Mouse (Mus musculus): ENCODE data around the gene Ovol1. TPM values are rescaled to one million over a fixed set of nuclear protein-coding genes. Genes with fewer than 3 reads are reported as not detected.
A peak's percentile ranks its signal among the peaks of the same experiment; 100 is the strongest.

Gene Ovol1
- total RNA-seq, 2 experiments from 2014 or later, result not detected

DNA sequence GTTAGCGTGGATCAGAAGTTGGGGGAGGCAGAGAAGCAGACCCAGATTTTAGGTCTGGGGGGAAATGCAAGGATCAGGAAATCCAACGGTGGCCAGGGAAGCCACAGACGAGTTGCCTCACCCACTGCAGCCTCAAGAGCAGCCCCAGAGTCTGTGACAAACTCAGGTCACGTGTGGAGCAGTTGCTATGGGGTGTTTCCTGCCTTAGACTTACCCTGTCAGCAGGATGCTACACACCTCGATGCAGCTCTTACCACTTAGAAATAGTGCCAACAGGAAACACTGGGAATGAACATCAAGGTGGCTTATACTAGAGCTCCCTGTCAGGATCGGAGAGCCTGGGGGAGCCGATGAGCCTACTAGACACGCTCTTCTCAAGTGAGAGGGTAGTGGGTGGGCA, 27.9 kb downstream of the Ovol1 start:
- intact Hi-C loops (cut with DNase I), result no loop called here
- no peak for DNase-seq

DNA sequence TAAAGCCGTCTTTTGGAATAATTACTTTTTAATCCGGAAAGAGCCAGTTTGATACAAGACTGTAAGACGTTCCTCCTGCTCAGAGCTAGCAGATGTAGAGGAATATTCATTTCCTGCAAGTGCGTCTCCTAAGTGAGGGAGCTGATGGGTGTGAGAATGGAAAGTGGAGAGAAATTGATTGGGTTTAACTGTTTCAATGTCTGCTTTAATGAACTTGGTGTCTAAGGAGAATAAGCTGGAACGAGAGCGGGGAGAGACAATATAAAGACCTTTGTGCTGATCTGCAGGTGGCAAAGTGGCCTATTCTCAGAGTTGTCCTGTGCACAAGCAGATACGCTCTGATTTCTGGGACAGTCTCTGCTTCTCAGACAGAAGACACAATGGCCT, 30.3 kb downstream of the Ovol1 start:
- intact Hi-C loops (cut with DNase I), result no loop called here
- no peak for DNase-seq

DNA sequence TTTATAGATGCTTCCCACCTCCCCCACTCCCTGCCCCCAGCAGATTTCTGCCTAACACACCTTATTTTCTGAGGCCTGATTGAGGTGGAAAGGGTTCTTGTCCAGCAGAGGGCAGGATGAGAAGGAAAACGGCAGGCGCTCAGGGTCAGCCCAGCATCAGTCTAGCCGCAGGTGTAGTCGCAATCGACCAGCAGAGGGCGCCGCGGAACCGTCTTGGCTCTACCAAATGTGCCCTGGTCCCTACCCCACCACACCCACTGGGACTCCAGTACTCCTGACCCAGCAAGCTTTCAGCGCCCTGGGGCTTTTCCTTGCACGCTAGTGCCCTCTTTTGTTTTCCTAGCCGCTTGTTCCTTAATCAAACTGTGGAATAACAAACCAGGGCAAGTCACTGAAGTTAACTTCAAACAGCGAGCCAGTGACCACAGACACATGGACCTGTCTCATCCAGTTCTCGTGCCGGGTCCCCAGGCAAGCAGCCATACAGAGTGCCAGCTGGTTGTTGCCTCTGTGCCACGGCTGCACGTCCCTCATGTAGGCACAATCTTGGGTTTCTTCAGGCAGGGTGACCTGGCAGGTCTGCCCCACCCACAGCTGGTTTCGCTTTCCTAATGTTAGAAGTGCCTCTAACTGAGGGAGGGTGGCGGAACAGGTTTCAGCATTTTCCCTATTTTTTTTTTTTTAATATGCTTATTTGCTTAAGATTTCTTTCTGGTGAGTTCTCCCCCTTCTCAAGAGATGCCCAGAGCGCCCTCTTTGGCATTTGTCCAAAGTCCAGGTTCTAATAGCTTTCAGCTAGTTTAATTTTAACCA, 30.9 kb downstream of the Ovol1 start:
- intact Hi-C loops (cut with DNase I), result loop anchor here (1.0 kb wide), 1 partner anchor 38 kb away; no protein-coding TSS in a partner anchor
- peak; percentile 97 for DNase-seq

DNA sequence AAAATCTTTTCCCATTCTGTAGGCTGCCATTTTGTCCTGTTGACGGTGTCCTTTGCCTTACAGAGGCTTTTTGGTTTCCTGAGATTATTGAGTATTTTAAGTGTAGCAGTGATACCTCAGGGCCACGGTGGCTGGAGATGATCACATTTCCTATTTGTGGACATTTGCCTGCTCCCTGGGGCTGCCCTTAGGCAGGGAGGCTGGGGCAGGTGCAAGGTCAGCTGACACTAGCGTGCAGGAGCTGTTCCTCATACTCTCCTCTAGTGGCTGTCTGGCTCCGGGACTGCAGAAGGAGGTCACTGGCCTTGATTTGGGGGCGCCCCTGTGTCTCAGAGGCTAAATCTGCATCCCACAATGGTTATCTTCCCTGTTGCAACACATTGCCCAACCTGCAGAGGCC, 35.2 kb downstream of the Ovol1 start:
- DNase-seq, result no peak

DNA sequence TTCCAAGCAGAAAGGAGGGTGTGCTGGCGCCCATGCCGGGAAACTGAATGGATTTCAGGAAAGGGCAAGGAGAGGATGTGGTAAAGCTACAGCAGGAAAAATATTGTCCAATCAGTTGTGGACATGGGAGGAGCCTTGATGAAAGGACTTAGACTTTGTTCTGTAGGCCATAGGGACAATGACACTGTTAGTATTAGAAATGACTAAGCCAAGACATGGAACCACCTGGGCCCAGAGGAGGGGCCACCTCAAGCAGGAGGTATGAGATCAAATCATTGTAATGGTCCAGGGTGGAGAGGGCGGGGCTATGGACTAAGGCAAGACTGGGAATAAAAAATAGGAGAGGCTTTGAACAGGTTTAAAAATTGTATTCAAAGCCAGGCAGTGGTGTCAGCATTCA, 41.7 kb downstream of the Ovol1 start:
- DNase-seq, result no peak
- intact Hi-C loops (cut with DNase I), result no loop called here

More for the DNA sequence above, 35.2 kb downstream of the Ovol1 start:
- intact Hi-C loops (cut with DNase I), result no loop called here

DNA sequence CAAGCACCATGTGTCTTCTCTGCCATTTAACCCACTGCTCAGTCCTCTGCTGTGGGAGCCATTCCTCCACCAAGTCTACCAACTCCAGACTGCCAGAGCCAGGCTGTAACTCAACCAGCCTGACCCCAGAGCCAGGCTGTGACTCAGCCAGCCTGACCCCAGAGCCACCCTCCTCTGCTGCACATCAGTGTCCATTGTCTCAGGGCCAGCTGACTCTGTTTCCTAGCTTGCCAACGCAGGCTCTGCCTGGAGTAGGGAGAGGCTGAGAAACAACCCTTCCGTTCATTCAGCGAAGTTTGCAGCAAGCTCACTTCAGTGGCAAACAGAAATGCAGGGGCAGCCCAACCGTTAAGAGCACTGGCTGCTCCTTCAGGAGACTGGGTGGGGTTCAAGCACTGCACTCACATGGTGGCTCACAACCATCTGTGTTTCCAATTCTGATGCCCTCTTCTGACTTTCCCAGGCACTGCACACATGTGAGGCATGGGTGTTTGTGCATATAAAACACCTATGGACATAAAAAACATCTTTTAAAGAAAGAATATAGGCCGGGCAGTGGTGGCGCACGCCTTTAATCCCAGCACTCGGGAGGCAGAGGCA, 43.4 kb downstream of the Ovol1 start:
- intact Hi-C loops (cut with DNase I), result no loop called here
- no peak for DNase-seq

DNA sequence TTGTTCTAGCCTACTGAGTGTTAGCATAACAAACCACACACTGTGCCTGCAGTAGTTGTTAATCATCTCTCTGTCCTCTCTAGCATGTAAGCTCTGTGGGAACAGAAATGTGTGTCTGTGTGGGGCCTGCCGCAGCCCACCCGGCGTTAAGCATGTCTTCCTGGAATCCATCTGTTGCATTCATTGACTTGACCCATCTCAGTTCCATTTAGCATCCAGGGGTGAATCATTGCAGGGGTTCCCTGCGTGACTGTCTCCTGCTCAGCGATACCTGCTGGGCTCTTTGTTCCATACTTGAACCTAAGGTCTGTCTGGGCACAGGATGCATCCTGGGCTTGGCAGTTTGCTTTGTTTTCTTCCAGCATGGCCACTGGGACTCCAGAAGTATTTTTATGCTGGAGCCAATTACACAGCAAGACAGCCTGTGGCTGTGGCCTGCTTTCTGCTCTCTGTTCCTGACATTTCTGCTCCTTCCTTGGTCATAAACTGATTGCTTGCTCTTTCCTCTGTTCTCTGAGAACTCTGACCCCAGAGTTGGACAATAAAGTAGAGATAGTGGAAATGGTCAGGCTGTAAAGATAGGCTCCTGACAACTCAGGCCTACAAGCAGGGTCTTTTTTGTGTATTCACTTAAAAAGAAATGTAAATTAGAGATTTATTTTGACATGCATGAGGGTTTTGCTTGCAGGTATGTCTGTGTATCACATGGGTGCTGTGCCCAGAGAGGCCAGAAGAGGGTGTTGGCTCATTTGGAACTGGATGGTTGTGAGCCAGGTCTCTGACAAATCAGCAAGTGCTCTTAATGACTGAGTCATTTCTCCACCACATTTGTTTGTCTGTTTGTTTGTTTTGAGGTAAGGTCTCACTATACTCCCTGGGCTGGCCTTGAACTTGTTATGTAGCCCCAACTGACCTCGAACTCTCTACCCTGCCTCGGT, 44.3 kb downstream of the Ovol1 start:
- intact Hi-C loops (cut with DNase I), result no loop called here
- no peak for DNase-seq

DNA sequence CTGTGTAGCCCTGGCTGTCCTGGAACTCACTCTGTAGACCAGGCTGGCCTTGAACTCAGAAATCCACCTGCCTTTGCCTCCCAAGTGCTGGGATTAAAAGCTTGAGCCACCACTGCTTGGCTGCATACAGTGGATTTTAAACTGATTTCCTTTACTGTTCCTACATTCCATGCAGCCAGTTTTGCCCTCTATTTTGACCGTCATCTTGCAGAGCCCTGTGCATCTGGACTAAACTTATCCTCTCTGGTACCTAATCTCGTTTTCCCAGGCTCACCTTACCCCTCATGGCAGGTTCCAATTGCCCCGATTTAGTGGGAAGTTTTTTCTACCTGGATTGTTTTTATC, 47.5 kb downstream of the Ovol1 start:
- no peak for DNase-seq
- intact Hi-C loops (cut with DNase I), result no loop called here

DNA sequence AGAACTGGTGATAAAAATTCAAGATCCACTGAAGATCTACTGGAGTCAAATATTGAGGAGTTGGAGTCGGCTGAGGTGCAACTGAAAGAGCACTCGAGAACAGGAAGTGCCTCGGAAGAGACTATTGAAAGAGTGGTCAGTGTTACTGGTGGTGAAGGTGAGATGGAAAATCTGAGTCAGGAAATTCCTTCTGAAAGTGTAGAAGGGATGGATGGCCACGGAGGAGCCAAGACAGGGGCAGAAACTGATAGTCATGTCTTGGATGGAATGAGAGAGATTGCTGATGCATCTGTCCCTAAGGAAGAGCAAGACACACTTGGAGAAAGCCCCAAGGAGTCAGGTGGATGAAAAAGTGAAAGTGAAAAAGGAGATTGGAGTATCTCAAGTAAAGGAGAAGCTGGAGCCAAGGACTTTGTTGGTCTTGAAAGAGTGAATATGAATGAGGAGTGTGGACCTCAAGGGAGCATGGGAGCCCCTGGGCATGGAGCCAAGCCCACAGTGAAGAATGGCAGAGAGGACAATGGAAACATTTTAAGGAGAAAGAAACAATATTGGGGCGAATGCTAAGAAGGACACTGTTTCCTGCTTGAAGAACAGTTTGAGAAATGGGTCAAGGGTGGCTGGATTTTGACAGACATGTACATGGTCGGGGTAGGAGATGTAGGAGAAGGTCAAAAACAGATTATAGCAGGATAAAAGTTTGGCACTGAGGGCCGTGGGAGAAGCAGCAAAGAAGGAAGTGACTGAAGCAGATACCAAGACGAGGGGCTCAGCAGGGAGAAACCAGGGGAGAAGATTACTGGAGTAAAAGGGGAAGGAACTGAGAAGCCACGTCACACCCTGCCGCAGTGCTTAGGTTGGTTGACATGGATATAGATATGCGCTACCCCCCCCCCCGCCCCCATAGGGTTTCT, 48.1 kb downstream of the Ovol1 start:
- no peak for DNase-seq
- intact Hi-C loops (cut with DNase I), result no loop called here

DNA sequence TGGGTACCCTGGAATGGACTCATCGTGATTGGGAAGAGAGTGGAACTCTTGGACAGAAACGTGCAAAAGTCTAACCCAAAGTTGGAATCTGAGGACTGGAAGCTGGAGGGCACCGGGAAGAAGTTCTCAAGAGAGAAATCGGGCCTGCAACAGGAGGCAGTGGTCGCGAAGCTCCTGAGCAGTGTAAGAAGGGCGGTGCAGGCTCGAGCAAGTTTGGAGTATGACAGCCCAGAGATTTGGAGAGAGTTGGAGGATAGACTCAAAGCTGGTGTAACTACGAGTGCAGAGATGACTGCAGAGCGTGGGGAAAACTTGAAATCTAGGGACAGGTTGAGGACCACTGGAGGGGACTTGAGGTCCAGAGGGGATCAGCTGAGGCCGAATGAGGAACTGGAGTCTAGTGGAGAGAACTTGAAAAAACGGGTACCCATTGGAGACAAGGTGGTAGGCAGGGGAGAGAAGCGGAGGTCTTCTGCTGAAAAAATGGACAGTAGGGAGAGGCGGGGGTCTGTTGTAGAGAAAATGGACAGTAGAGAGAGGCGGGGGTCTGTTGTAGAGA, 49.3 kb downstream of the Ovol1 start:
- no peak for DNase-seq
- intact Hi-C loops (cut with DNase I), result no loop called here

DNA sequence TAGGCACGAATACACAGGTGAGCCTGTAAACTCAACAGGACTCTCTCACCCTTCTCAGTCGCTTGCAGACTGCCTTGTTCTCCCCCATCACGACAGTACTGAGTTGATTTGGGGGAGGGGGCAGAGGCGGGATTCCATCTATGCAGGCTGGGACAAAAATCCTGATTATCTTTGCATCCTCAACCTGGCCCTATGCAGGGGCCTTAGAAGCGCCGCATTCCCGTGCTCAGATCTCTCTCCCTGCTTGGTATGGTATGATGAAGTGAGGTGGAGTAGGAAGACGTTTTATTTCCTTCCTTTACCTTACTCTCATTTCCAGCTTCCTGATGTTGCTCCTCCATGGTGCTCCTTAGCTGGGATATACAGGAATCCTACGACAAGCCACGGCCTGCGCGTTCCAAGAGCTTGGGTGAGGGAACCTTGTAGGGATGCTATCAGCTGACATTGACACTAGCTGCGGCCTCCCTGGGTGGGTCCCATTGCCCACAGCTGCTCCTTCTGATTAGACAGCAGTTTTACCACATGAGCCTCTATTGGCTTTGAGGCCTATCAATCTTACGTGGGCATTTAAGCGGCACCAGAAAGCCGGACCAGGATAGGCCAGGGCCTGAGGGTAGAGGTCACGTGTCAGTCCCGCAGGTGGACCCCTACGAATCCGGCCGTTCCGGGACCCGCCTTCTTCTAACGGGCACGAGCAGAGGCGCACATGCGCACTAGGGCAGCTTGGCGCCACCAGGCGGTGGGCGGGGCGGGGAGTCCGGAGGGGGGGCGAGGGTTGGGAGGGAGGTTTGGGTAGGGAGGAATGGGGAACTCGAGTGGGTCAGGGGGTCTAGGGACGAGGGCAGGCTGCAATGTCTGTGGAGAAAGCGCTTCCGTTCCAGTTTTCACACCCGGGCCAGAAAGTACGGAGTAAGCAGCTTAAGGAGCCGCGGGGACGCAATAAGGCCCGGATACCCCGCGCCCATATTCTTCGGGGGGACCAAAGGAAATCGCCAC, 50.1 kb downstream of the Ovol1 start, which contains the start of gene Snx32:
Snx32 (minus strand) TSS at position 508 of the 996 bp plus-strand sequence.
- DNase-seq, result peak; percentile 93 to 98
- intact Hi-C loops (cut with DNase I), result no loop called here

DNA sequence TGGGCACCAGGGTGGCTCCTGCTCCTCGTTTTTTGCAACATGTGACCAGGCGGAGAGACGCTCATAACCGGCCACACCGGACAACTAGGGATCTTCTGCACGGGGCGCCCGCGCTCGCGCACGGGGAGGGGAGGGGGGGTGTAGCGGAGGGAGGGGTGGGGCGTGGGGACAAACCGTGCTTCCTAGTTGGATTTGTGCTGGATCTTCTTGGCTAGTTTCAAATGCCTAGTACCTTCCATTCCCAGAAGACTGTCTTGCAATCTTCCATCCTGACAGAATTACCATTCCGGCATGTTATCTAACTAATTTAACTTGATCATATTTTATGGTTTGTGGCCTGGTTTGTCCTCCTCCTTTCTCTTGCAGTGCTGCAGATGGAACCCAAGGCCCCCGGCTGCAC, 56.8 kb downstream of the Ovol1 start, which contains the start of gene 1700020D05Rik:
1700020D05Rik (minus strand) TSS at position 101 of the 400 bp plus-strand sequence.
- intact Hi-C loops (cut with DNase I), result no loop called here
- DNase-seq, result no peak

DNA sequence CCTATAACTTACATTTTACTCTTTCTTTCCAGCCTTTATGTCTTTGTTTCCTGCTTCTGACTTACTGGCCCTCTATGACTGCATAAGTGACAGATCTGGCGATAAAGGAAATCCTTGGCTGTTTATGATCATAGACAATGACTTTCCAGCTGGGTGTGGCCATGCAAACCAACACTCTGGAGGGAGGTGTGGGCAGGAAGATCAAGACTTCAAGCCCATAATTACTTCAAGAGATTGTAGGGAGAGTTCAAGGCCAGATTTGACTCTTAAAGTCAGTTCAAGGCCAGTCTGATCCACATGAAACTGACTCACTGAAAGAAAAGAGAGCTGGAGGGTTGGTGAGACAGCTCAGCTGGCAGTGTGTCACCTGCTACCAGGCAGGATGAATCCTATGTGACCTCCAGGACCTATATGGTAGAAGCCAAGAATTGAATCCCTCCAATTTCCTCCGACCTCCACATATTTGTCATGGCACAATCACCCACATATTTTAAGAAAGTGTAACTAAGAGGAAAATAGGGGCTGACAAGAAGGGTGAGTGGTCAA, 60.0 kb downstream of the Ovol1 start:
- DNase-seq, result no peak
- intact Hi-C loops (cut with DNase I), result no loop called here

Other genes starting within 250 kb of the Ovol1 start
- gene Catsper1, start 224.9 kb downstream of the Ovol1 start, total RNA-seq (2021), result not detected
- 10 to 100 TPM; 26.7 to 28.3 TPM for gene Cst6, start 211.1 kb downstream of the Ovol1 start, total RNA-seq (2021)
- gene Eif1ad, start 193.9 kb downstream of the Ovol1 start, total RNA-seq (2021), result 10 to 100 TPM; 12.6 to 13.6 TPM
- 100 to 1,000 TPM; 116 to 124 TPM for gene Banf1, start 193.5 kb downstream of the Ovol1 start, total RNA-seq (2021)
- gene Sart1, start 171.9 kb downstream of the Ovol1 start, total RNA-seq (2021), result 10 to 100 TPM; 34.3 to 38.0 TPM
- under 1 TPM; 0.52 to 0.64 TPM for gene Tsga10ip, start 158.1 kb downstream of the Ovol1 start, total RNA-seq (2021)
- 100 to 1,000 TPM; 531 to 582 TPM for gene Drap1, start 135.7 kb downstream of the Ovol1 start, total RNA-seq (2021)
- 10 to 100 TPM; 32.7 to 33.6 TPM for gene AI837181, start 135.5 kb downstream of the Ovol1 start, total RNA-seq (2021)
- not detected for gene Fosl1, start 113.1 kb downstream of the Ovol1 start, total RNA-seq (2021)
- 1 to 10 TPM; 4.7 to 6.0 TPM for gene Ccdc85b, start 102.8 kb downstream of the Ovol1 start, total RNA-seq (2021)
- 10 to 100 TPM; 35.2 to 41.5 TPM for gene Fibp, start 100.0 kb downstream of the Ovol1 start, total RNA-seq (2021)
- not detected for gene Ctsw, start 92.1 kb downstream of the Ovol1 start, total RNA-seq (2021)
- gene Efemp2, start 86.7 kb downstream of the Ovol1 start, total RNA-seq (2021), result 1 to 10 TPM; 5.3 to 6.3 TPM
- gene Mus81, start 72.2 kb downstream of the Ovol1 start, total RNA-seq (2021), result 10 to 100 TPM; 16.1 to 19.8 TPM
- 10 to 100 TPM; 67.8 to 72.7 TPM for gene Cfl1, start 70.2 kb downstream of the Ovol1 start, total RNA-seq (2021)
- gene 1700020D05Rik, start 56.9 kb downstream of the Ovol1 start, total RNA-seq (2021), result under 1 TPM; 0.33 to 0.59 TPM
- gene Snx32, start 50.1 kb downstream of the Ovol1 start, total RNA-seq (2021), result 1 to 10 TPM; 5.2 to 7.8 TPM
- gene Ap5b1, start 7.4 kb upstream of the Ovol1 start, total RNA-seq (2021), result 1 to 10 TPM; 1.9 to 2.0 TPM
- 10 to 100 TPM; 35.8 to 38.6 TPM for gene Rnaseh2c, start 41.2 kb upstream of the Ovol1 start, total RNA-seq (2021)
- gene Kat5, start 49.6 kb upstream of the Ovol1 start, total RNA-seq (2021), result 10 to 100 TPM; 23.3 to 25.4 TPM
- gene Rela, start 76.8 kb upstream of the Ovol1 start, total RNA-seq (2021), result 10 to 100 TPM; 12.4 to 14.9 TPM
- gene Sipa1, start 103.1 kb upstream of the Ovol1 start, total RNA-seq (2021), result 1 to 10 TPM; 6.9 to 9.5 TPM
- 10 to 100 TPM; 10.8 to 11.3 TPM for gene Map3k11, start 128.1 kb upstream of the Ovol1 start, total RNA-seq (2021)
- gene Pcnx3, start 128.3 kb upstream of the Ovol1 start, total RNA-seq (2021), result 10 to 100 TPM; 12.2 to 15.2 TPM
- not detected for gene Kcnk7, start 143.7 kb upstream of the Ovol1 start, total RNA-seq (2021)
- gene Ehbp1l1, start 165.7 kb upstream of the Ovol1 start, total RNA-seq (2021), result 100 to 1,000 TPM; 235 to 261 TPM
- 10 to 100 TPM; 19.7 to 22.8 TPM for gene Fam89b, start 169.0 kb upstream of the Ovol1 start, total RNA-seq (2021)
- 10 to 100 TPM; 43.4 to 44.2 TPM for gene Ltbp3, start 180.3 kb upstream of the Ovol1 start, total RNA-seq (2021)
- 10 to 100 TPM; 70.8 to 71.1 TPM for gene Scyl1, start 210.8 kb upstream of the Ovol1 start, total RNA-seq (2021)

Measured in gastrocnemius, postnatal 36 days (tissue).